Mouse (Mus musculus) inflammation-experienced regulatory T-cells, adult 6 months (primary cell): ENCODE measurements around the gene Skor1. TPM values are rescaled to one million over a fixed set of nuclear protein-coding genes. Genes with fewer than 3 reads are reported as not detected.

Source experiments
- ATAC-seq: one replicate; pipeline ENCODE4 v1.8.0; 2017
- polyA plus RNA-seq, 3 experiments: library from polyadenylated mRNA; unstranded; fragments of 100-300 nt; shearing (Covaris generic); gene quantifications; one replicate each; pipeline ENCODE4 v1.2.1; 2017

The Skor1 gene
- polyA plus RNA-seq, 3 experiments from 2014 or later, result not detected

DNA sequence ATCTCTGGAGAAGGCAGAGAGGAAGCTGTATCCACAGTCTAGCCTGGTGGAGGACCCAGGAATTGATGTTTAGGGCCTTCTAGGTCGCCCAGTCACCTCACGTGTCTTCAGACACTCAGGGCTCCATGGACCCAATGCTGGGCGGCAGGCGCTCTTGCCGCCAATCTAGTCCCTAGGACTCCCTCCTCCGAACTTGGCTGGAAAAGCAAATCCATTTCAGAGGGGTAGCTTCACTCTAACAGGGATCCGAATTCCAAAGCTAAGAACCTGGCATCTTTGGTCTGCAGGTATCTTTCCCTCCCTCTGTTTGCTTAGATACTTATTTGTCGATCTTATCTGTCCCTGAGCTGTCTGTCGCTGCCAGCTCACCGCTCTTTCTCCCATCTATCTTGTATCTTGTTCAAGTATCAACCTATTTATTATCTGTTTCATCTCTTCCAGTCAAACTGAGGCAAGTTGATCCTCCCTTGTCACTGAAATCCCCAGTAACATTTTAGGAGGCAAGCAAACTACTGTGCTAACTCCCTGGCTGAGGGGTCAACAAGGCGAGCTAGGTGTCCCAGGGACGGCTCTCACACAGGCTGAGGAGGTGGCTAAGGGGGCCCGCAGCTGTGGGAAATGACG lies 863 bp downstream of the Skor1 start:
- no peak for ATAC-seq

DNA sequence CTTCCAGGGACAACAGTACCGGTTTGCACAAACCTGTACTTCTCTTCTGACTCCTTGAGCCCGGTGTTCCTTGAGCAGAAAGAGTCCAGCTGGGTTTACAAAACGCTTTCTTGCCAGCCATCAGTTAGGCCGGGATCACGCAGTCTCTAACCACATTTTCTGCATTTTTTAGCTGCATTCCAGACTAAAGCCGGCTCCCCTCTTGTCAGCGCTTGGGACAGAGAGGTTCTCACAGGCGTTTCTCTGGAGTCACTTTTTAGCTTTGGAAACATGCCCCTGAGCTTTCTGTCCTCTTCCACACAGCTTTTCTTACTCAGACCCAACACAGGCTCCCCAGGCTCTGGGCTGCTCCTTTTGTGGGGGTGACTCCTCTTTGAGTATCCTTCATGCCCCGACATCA lies 1.5 kb downstream of the Skor1 start:
- no peak for ATAC-seq

DNA sequence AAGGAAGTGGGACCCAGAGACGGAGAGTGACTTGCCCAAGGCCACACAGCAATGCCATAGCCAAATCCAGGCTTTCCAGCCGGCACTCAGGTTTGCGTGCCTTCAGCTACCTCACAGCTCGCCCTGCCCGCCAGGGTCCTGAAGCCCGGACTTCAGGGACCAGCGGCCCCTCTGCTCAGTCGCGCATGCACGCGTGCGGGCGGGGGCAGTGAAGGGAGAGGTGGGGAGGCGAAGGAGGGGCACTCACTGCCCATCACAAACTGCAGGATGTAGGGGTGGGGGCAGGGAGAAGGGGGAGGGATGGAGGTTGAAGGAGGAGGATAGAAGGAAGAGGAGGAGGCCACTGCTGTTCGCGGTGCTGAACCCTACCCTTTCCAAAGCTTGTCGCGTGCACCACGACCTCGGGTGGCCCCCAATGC lies 1.9 kb downstream of the Skor1 start:
- no peak for ATAC-seq

DNA sequence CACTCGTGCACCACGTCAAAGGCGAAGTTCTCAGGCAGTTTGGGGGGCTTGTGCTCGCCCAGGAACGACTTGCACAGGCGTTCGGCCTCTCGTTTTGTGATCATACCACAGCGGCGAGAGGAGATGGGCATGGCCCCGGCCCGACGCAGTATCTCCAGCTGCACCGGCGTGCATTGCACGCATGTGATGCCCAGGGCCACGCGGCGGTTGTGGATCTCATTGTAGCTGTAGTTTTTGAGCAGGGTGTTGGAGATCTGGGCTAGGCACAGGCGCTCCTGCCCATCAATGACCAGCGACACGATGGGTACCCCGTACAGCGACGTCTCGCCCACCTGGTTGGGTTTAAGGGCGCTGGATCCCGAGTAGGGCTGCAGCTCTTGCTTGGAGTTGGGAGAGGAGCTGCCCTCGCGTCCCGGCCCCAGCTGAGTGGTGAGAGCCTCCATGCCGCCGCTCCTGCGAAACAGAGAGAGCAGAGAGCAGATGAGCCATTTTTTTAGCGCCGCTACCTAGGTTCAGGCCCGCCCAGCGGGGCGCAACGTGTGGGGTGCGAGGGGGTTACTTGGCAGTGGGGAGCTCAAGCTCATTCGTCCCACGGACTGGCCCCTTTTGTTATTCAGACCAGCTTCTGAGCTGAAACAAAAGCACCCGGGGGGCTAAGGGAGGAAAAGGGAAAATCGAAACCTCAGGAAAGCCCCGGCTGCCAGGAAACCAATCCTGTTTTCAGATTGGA lies 2.5 kb downstream of the Skor1 start:
- no peak for ATAC-seq

DNA sequence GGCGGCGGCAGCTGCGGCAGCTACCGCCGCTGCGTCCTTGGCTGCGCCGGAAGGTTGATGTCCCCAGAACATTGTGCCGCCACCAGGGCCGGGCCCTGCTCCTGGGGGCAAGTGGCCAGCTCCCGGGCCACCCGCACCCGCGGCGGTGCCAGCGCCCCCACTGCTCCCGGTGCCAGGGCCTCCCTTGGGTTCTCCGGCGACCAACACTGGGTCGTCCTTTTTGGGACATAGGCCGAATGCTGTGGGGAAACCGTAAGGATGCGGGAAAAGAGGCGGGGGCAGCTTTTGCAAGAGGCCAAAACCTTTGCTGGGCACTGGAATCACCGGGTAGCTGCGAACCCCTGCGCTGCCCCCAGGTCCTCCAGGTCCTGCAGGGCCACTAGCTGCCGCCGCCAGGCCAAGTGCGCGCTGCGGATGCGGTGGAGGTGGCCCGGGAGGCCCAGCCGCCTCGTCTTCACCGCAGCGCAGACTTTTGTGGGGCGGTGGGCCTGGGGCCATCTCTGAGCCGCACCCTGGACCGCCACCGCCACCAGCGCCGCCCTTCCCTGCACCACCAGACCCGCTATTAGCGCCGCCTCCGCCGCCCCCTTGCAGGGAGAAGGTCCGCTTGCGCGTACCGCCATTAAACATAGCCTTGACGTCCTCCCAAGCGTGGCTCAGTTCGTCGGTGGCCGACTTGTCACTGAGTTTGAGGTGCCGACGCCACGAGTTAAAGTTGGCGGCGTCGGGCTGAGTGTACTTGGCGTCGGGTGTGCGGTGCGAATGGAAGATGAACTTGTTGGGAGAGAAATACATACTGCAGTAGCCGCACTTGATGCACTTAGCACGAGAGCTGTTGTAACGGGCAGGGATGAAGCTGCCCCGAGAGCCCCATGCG lies 3.3 kb downstream of the Skor1 start:
- no peak for ATAC-seq

DNA sequence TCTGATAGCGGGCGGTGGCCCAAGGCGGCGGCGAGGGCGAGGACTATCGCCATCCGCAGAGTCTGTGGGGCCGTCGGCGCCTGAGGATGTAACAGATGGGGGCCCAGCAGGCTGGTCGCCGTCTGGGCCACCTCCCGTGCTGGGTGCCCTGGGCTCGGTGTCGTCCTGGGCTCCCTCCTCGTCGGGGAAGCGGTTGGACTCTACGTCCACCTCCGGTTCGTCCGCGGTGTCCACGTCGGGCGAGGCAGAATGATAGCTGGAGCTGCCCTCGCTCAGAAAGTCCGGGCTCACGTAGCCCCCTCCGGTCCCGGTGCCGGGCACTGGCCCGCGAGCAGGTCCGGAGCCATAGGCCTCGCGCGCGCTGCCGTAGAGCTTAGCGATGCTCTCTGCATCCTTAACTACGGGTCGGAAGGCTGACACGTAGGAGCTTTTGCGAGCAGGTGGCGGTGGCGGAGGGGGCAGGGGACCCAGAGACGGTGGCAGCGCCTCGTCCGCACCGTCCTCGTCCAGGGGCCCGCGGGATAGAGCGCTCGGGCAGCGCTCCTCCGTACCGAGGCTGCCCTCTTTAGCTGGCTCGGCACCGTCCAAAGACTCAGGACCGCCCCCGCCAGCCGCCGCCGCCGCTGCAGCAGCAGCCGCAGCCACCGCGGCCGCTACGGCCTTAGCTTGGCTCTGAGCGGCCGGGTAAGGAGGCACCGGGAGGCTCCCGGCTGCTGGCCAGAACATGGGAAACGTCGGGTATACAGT lies 4.1 kb downstream of the Skor1 start:
- ATAC-seq, result no peak

DNA sequence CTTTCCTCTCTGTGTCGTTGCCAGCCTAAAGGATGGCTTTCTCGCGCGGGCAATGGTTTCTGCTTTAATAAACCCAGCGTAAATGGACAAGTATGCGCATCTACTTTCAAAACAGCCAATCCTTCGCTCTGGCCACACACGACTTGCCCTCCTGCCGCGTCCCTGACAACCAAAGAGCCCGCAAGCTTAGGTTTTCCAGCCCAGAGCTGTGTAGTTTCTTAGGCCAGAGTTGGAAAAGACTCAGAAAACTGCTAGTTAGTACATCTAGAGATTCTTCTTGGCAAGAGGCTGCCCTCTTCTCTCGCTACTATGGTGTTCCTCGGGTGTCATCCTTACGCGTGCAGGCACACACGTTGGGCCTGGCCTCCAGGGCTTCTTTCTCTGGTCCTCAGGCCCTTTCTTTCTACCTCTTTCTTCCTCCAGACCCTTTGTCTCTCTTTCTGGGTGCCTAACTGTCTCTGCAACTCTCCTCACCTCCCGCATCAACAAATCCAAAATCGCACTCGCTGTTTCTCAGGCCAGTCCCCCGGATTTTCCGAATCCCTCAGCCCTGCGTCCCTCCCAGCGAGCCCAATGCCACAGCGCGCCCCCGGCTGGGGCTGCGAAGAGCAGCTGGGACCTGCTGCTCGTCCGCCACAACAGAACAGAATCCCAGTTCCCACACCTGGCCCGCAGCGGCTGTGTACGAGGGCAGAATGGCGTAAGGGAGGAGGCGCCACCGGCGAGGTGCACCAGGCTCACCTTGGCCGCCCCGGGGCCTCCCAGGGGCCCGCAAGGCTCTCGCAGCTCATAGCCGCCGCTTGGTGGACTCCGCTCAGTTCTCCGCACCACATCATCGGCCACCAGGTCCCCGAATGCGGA lies 4.9 kb downstream of the Skor1 start:
- ATAC-seq, result no peak

DNA sequence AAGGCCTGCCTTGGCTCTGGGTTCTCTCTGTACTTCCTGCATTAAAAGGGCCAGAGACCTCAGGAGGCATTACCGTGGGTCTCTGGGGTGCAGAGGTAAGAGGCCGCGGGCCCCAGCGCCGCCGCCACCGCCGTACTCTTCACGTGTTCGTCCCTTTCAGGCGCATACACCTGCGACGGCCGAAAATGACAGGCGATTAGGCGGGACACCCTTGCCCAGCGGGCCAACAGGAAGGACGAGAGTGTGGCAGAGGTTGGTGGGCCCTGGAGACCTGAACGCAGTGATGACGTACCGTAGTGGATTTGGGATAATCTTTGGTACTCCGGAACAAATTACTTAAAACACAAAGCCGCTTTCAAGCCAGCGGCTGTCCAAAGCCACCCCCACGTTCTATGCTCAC lies 5.5 kb downstream of the Skor1 start:
- no peak for ATAC-seq

DNA sequence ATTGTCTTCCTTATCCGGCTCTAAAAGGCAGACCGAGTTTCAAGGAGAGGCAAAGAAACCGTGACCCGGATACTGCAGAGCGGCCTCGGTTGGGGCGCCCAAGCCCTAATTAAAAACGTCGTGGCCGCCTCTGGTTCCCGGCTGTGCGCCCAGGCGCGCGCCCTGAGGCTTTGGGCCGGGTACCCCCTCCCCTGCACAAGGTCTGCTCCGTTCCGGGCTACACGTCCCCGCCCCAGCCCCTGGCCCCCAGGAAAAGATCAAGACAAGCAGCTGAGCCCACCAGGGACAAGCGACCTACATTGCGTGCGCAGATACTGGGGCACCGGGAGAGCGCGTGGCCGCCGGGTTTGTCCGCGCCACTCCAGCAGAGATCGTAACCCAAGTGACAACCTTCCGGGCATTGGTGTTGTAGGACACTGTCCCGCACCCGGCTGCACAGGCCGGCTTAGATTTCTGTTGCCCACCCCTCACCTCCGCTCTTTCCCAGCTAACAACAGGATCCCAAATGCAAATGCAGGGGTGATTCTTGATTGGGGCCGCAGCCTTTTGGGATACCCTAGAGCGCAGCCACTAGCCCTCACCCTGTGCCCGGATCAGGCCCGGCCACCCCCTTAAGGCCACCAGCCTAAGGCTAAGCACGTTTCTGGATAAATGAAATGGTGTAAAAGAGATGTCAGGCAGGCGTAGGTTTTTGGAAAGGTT lies 6.3 kb downstream of the Skor1 start:
- ATAC-seq, result no peak

DNA sequence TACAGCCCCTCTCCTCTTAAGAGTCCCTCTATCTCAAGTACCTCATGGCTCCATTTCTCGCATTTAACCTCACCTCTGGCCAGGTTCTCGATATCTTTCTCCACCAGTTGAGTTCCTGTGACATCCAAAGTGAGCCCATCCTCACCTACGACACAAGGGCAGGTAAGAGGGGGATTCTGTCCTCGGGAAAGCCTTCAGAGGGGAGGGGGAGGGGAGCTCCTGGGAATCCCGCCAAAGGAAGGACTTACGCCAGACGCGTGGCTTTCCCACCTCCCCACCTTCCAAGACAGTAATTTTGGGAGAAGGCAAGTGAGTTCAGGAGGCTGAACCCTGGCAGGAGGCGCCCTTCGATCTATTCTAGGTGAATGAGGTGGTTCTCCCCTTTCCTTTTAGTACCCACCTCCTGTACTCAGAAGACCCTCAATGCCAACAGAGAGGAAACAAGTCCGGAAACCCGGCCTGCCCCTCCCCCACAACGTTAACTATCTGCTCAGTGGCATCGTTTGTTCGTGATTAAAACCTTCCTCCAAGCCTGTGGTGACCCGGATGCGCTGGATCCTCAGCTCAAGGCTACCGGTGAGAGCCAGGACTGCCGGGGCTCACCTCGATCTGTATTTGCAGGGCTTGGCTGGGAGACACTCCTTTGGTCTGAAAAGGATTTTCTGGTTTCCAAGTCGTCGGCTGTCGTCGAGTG lies 7.0 kb downstream of the Skor1 start:
- ATAC-seq, result no peak

DNA sequence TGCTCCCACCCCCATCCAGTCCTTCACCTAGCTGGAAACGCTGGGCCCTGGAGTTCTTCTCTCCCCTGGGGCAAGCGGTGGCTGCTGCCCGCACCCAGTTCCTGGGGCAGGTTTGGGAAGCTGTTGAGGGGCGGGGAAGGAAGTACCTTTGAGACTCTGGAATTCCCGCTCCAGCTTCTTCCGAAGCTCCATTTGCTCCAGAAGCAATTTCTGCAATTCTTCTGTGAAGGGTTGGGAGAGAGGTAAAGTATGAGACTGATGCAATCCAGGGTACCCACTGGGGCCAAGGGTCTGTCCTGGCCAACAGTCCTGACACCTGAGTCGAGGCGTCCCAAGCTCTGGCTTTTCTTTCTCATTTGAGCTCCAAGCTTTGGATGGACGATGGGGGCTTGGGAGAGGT lies 8.6 kb downstream of the Skor1 start:
- ATAC-seq, result no peak

DNA sequence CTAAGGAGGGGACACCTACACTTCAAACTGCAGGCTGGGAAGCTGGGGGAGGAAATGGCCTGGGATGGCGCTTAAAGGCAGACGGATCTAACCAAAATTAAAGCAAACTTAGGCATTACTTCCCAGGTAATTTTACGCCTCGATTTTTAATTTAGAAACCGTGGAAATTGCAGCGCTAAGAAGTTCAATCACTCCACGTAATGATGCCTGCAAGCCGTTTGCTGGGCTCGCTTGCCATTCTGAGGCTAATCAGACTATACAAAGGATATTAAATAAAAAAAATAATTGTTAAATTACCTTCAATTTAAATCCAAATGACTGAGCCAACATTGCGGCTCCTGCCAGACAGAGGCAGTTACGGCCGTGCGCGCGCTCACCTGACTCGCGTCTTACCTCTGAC lies 9.1 kb downstream of the Skor1 start:
- no peak for ATAC-seq

DNA sequence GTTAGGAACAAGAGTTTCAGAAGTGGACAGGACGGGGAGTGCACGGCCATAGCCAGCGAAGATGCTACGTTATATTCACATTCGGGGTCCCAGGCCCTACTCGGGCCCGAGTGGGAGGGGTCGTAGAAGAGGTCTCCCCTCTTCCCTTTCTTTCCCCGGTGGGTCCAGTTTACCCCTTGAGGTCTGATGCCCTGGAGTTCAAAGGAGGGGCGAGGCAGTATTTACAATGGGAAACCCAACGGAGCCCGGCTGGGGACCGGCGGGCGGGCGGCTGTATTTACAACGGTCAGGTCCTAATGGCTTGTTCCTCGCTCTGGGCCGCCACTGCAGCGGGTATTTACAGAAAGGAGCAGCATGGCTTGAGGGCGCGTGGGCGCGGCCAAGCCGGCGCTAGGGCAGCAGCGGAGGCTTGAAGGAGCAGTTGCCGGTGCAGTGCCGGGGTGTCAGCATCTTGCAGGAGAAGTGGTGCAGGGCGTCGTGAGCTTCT lies 10.2 kb downstream of the Skor1 start:
- no peak for ATAC-seq

DNA sequence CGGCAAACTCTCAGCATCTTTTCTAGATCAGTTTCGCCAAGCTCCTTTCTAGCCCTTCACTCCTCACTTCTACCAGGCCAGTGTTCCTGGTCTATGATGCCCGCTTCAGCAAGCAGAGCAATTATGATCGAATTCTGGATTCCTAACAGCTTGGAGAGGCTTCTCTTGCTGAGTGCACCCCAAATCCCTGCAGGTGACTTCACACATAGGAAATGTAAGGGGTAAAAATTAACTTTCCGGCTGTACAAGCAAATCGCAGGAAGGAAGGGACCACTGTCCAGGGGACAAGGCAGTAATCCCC lies 11.2 kb downstream of the Skor1 start:
- ATAC-seq, result no peak

DNA sequence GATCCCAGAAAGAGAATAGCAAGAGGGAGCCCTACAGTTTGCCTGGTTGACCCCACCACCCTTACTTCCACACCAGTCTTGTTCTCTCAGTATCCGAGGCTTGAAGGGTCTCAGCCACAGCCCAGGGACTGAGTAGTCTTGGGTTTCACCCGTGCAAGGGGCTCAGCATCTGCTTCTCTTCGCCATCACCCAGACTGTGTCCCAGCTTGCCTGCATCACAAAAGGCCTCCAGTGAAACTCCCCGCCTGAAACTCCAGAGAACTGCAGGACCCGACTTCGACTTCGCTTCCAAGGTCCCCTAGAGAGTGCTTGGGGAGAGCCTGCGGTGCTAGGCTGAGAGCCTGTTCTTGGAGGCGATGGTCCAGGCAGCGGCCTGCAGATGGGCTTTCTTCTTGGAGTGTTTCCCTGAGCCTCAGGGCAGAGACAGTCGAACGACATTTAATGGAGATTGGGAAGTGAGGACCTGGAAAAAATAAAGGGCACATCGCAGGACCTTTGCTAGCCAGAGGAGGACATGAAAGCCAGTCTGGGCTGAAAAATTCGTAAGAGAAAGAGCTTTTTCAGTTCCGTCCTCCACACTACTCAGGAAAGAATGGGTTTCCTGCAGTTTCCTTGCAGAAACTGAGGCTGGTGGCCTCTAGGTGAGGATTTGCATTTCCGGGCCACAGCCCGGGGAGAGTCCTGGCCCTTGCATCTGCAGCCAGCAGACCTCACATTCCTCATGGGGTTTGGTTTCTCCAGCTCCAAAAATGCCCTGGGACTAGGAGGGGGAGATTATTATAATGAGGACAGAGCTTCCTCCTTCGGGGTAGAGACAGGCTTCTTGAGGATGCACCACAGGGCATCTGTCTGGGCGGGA lies 11.8 kb downstream of the Skor1 start:
- ATAC-seq, result no peak

DNA sequence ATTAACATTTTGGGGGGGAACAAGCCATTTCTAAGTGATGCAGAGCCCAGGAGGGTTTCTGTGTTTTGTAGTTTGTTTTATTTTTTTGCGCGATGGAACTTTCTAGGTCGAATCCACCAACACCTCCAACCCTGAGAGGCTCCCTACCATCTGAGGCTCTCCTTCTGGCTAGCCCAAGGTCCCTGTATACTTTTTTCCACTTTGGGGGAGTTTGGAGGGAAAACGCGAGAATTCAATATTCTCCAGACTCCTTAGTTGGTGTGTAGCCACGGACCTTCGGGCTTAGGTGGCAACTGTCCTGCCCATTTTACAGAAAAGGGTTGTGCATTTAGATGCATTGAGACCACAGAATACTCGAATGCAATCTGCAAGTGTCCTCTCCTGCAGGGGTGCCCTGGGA lies 12.5 kb downstream of the Skor1 start:
- ATAC-seq, result no peak

DNA sequence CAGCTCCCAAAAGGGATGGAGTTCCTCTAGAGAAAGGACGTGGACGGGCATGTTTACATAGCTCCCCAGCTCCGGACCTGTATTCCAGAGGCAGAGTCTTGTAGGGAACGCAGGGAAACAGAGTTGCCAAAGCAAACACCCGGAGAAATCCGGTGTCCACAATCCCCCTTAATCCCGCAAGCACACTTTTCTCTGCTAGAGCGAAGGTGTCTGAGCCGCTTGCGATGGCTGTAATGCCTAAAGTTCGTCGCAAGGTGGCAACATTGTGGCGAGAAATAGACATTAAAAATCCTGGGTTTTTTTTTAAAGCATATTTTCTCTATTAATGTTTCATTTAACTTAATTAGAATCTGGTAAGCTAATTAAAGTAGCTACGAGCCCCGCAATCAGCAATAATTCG lies 13.0 kb downstream of the Skor1 start:
- ATAC-seq, result no peak

DNA sequence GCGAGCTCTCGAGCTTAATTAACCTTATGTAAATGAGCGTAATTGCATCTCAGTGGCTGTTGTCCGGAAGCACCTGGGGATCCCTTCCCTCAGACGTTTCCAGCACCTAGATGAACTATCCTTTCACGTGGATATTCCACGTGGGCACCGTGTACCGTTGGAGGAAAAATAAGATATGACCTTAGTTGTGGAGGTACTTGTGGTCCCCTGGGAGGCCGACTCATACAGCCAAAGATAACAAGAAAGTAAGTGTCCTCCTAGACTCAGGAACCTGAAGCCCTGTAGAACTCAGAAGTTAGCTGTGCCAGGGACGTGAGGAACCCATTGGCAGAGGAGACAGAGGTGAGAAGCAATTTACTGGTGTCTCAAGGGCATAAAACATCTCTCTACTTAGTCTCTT lies 13.4 kb downstream of the Skor1 start:
- ATAC-seq, result no peak

DNA sequence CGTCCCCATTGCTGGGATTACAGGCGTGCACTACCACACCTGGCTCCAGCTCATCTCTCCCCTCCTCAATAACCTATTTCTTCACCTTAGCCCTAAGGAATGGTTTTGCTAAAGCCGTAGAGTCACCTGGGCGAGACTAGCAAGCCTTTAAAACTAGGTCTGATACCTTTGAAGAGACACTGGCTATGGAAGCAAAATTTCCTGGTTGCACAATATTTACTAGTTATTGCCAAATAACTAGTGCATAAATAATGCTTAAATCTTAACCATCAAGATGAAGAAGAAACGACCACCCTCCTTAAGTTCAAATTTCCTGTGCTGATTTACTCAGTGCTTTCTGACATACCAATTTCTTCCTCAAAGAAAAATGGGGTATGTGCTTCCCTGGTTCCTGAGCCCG lies 15.1 kb downstream of the Skor1 start:
- ATAC-seq, result no peak
